Comparison of ENCODE assay signal across 22 mouse cellular contexts in genomic region chr6:73234302-73234900, GRCm38 (mm10). TPM values are rescaled to one million over a fixed set of nuclear protein-coding genes. Genes with fewer than 3 reads are reported as not detected.
DNase-seq lines count a peak whose midpoint lies in the region; ATAC-seq and TF ChIP-seq lines count a peak whose summit lies in the region.
"Had no signal": no experiment of that assay in that cellular context is flagged by ENCODE, and none has a peak within 500 bp of the region (broad histone marks: within the 10 kb centered on the region; RNA-seq: fewer than 3 reads in every experiment).

No protein-coding gene starts in this region.

- H3K36me3 ChIP-seq in kidney, embryonic 16.5 days (ENCODE audit: insufficient read depth, low read length) = no peaks in the 10 kb centered on the region
- H3K36me3 ChIP-seq in lung, embryonic 14.5 days (ENCODE audit: insufficient read depth) = no peaks in the 10 kb centered on the region
- no peaks in the 10 kb centered on the region for H3K36me3 ChIP-seq in thymus, adult 2 months (ENCODE audit: control insufficient read depth, insufficient read depth, low read length)
- H3K36me3 ChIP-seq: forebrain, embryonic 10.5 days; intestine, embryonic 15.5 days; limb, embryonic 10.5 days; midbrain, embryonic 12.5 days had no signal

- H3K4me2 ChIP-seq in kidney, embryonic 16.5 days (replicated peaks; ENCODE audit: low read depth, low read length) = no peak overlapping the region
- no peak overlapping the region for H3K4me2 ChIP-seq in lung, embryonic 14.5 days
- H3K4me2 ChIP-seq: hindbrain, embryonic 14.5 days; intestine, embryonic 15.5 days; midbrain, embryonic 12.5 days had no signal

- 81% methylated on average over 6 of the region's 6 CpGs for WGBS in kidney, embryonic 16.5 days
- 75% methylated on average over 6 of the region's 6 CpGs for WGBS in lung, embryonic 14.5 days
- 96% methylated on average over 6 of the region's 6 CpGs for WGBS in thymus, adult 2 months

- no peak for ATAC-seq in kidney, embryonic 16.5 days (ENCODE audit: low FRiP score, low TSS enrichment)
- ATAC-seq in lung, embryonic 14.5 days (ENCODE audit: insufficient read depth) = no peak
- ATAC-seq: forebrain, embryonic 16.5 days; intestine, embryonic 15.5 days; liver, postnatal 0 days had no signal

- H3K4me1 ChIP-seq in kidney, embryonic 16.5 days (ENCODE audit: insufficient read depth, low read length) = no peaks in the 10 kb centered on the region
- no peaks in the 10 kb centered on the region for H3K4me1 ChIP-seq in lung, embryonic 14.5 days (ENCODE audit: insufficient read depth)
- H3K4me1 ChIP-seq in thymus, adult 2 months (replicated peaks; ENCODE audit: control insufficient read depth, insufficient read depth, low read length) = no peaks in the 10 kb centered on the region
- H3K4me1 ChIP-seq: forebrain, embryonic 10.5 days; intestine, embryonic 15.5 days; limb, embryonic 10.5 days; midbrain, embryonic 12.5 days had no signal

- H3K27me3 ChIP-seq in kidney, embryonic 16.5 days (ENCODE audit: insufficient read depth, low read length) = no peaks in the 10 kb centered on the region
- no peaks in the 10 kb centered on the region for H3K27me3 ChIP-seq in lung, embryonic 14.5 days (ENCODE audit: insufficient read depth, low read length)
- H3K27me3 ChIP-seq in thymus, adult 2 months (ENCODE audit: control insufficient read depth, insufficient read depth, low read length) = no peaks in the 10 kb centered on the region
- H3K27me3 ChIP-seq: intestine, embryonic 15.5 days; midbrain, embryonic 12.5 days had no signal

- no peak overlapping the region for H3K9ac ChIP-seq in kidney, embryonic 16.5 days (replicated peaks; ENCODE audit: low read length)
- no peak overlapping the region for H3K9ac ChIP-seq in lung, embryonic 14.5 days
- H3K9ac ChIP-seq: hindbrain, embryonic 14.5 days; intestine, embryonic 15.5 days; liver, postnatal 0 days; midbrain, embryonic 12.5 days had no signal

- H3K27ac ChIP-seq in kidney, embryonic 16.5 days (ENCODE audit: low read length) = no peak overlapping the region
- H3K27ac ChIP-seq in lung, embryonic 14.5 days (ENCODE audit: low read depth) = no peak overlapping the region
- no peak overlapping the region for H3K27ac ChIP-seq in thymus, adult 2 months (ENCODE audit: control insufficient read depth, insufficient read depth, low read length)
- H3K27ac ChIP-seq: forebrain, embryonic 10.5 days; heart, adult 2 months; hindbrain, embryonic 14.5 days; intestine, embryonic 15.5 days; limb, embryonic 10.5 days; midbrain, embryonic 12.5 days had no signal

- H3K9me3 ChIP-seq in kidney, embryonic 16.5 days (ENCODE audit: low read length) = peaks cover 5% of the 10 kb centered on the region
- no peaks in the 10 kb centered on the region for H3K9me3 ChIP-seq in lung, embryonic 14.5 days (ENCODE audit: low read depth, low read length)
- H3K9me3 ChIP-seq: intestine, embryonic 15.5 days; limb, embryonic 10.5 days; midbrain, embryonic 12.5 days had no signal

- no peak for TF ChIP-seq CTCF in lung, embryonic 14.5 days (IDR thresholded peaks at IDR 0.05; ENCODE audit: low read depth)
- no peak for TF ChIP-seq CTCF in thymus, adult 2 months (IDR thresholded peaks at IDR 0.05; ENCODE audit: borderline replicate concordance, control insufficient read depth, extremely low read depth, insufficient read depth, low read length, poor library complexity)

- H3K4me3 ChIP-seq in kidney, embryonic 16.5 days (ENCODE audit: low read length) = no peak overlapping the region
- H3K4me3 ChIP-seq in lung, embryonic 14.5 days (ENCODE audit: low read depth, low read length) = no peak overlapping the region
- H3K4me3 ChIP-seq in thymus, adult 2 months (ENCODE audit: control insufficient read depth, insufficient read depth, low read length) = no peak overlapping the region
- H3K4me3 ChIP-seq: forebrain, embryonic 10.5 days; heart, adult 2 months; intestine, embryonic 15.5 days; limb, embryonic 10.5 days; midbrain, embryonic 12.5 days had no signal

- no peak for TF ChIP-seq POLR2A in thymus, adult 2 months (IDR thresholded peaks at IDR 0.05; ENCODE audit: control insufficient read depth, extremely low read depth, insufficient read depth, low read length, poor library complexity)

- peak; percentile 10 for DNase-seq in adrenal gland, postnatal 14 days
- no peak for DNase-seq in adrenal gland, adult (ENCODE audit: inconsistent age in 2 of 2, low spot score in 1 of 2)
- DNase-seq in kidney, adult 9 months = peak; percentile 59
- DNase-seq in lung, embryonic 14.5 days = peak; percentile 13
- DNase-seq in lung, postnatal 4 days = no peak
- DNase-seq in thymus, adult 2 months = no peak
- DNase-seq: adrenal gland, adult 2 months; cerebellum, adult 18-20 months; cerebellum, postnatal 14 days; gastrocnemius, postnatal 36 days; heart, adult 2 months; liver; liver, postnatal 0 days; lung, postnatal 10 days; thymus, postnatal 25 days had no signal

RNA-seq across cellular contexts. Expression of gene Dnah6, which starts 12.9 kb away (rescaled TPM):
- total RNA-seq in adrenal gland, postnatal 14 days (2021) = 0.07 and 0.08 TPM in 2 replicates
- polyA plus RNA-seq in kidney, embryonic 16.5 days (2015; fragmentation: Nextera tagmentation; extraction: Ambion mirVana) = 0.06 and 0.09 TPM in 2 replicates
- 0.14 and 0.24 TPM in 2 replicates for polyA plus RNA-seq in lung, embryonic 14.5 days (2014; fragmentation: Nextera tagmentation; extraction: Ambion mirVana)
- 0.09 and 0.11 TPM in 2 replicates for polyA plus RNA-seq in thymus, adult 2 months (2012; rRNA removed)
- total RNA-seq: gastrocnemius, postnatal 36 days had no signal

RNA-seq across cellular contexts. Expression of gene Suclg1, which starts 13.8 kb away (rescaled TPM):
- 777 and 832 TPM in 2 replicates for total RNA-seq in adrenal gland, postnatal 14 days (2021)
- polyA plus RNA-seq in kidney, embryonic 16.5 days (2015; fragmentation: Nextera tagmentation; extraction: Ambion mirVana) = 230 and 251 TPM in 2 replicates
- 164 and 166 TPM in 2 replicates for polyA plus RNA-seq in lung, embryonic 14.5 days (2014; fragmentation: Nextera tagmentation; extraction: Ambion mirVana)
- polyA plus RNA-seq in thymus, adult 2 months (2012; rRNA removed) = 59.5 and 61.2 TPM in 2 replicates

Comparison
In these comparisons a context has a peak if more than half of its experiments do, and no peak if none do; other contexts are left out.
1. DNase-seq: peak in adrenal gland, postnatal 14 days (single experiment), kidney, adult 9 months (single experiment) and lung, embryonic 14.5 days (single experiment); none in adrenal gland, adult (0 of 2), lung, postnatal 4 days (0 of 2) and thymus, adult 2 months (single experiment).